Mouse (Mus musculus): Measurements from ENCODE around the gene Dbp.
"Not testable (repeated sequence)": the region's sequence is repeated elsewhere in the genome, so short reads cannot be mapped to it uniquely, and the experiment has no call there.

The Dbp gene

DNA sequence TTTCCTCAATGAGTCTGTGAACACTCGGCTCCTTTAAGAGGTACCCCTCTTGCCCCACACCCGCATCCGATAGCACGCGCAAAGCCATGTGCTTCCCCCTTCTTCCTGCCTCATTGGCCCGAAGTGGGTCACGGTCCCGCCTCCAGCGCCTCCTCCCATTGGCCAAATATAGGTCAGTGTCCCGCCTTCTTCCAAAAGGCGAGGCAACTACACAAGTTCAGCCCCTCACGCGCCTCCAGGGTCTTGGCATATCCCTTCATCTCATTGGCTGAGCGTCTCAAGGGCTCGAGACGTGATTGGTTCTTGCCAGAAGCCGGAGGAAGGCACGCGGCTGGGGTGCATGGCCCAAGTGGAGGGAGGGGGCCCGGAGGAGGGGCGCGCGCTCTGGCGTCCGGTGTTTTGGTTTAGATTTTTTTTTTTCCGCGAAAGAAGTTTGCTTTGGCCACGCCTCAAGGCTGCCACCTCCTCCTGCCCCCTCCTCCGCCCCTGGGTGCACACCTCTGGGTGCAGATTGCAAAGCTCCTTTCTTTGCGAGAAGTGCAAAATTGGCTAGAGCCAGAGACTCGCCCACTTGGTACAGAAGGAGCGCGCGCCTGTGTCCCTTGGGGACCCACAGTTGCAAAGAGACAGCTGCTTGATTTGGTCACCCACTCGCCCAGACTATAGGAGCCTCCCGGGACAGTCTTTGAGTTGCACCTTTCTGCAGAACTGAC is at the start of gene Dbp:
TSS of gene Dbp (plus strand) at position 359 of the 713 bp plus-strand sequence.
- peak; percentile 100 for DNase-seq (ENCODE audit: low read depth)

- DNase-seq (ENCODE audit: low read depth), result no peak
These were observed 44.0 kb upstream of the Dbp start for GRCm38 (mm10) chr7:45660746-45661478.

- DNase-seq (ENCODE audit: low read depth), result not testable (repeated sequence)
These were observed 43.2 kb upstream of the Dbp start for GRCm38 (mm10) chr7:45661702-45662101.

GRCm38 (mm10) chr7:45665303-45666138 is 39.4 kb upstream of the Dbp start:
- DNase-seq (ENCODE audit: low read depth), result no peak

DNA sequence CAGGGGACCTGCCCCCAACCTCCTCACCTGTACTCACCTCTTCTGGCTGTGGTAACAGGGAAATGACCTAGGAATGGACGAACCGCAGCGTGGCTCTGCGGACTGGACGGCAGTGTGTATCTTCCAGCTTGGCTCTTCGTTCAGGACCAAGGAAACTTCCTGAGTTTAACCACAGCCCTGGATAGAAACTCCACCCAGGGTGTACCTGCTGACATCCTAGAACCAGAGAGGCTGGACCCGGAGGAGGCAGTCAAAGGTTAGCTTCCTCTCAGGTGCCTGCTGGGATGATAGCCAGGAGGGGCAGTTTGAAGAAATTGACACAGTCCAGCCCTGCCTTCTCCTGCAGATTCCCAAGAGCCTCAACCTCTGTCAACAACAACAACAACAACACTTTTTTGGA is 38.7 kb upstream of the Dbp start, which contains the start of gene Fut2:
TSS of gene Fut2 (minus strand) at position 234 of the 400 bp plus-strand sequence.
- no peak for DNase-seq (ENCODE audit: low read depth)

DNA sequence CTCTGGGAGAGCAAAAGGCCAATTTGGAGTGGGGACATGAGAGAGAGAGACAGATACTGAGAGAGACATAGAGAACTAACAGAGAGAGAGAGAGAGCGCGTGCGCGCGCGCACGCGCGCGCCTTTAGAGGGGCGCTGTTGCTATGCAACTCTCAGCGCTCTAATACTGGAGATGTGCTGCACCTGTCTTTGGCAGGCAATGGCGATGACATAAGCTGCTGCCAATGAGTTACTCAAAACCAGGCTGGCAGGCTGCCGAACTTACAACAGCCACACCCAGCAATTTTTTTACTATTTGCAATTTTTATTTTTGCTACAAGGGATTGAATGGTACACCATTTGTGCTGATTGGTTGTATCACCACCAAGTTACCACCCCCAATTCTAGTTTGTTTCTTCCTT is 37.1 kb upstream of the Dbp start:
- no peak for DNase-seq (ENCODE audit: low read depth)

GRCm38 (mm10) chr7:45668921-45669320 is 36.0 kb upstream of the Dbp start:
- DNase-seq (ENCODE audit: low read depth), result no peak

- no peak for DNase-seq (ENCODE audit: low read depth)
These were observed 27.1 kb upstream of the Dbp start for GRCm38 (mm10) chr7:45677627-45678295.

- no peak for DNase-seq (ENCODE audit: low read depth)
These were observed 26.4 kb upstream of the Dbp start for GRCm38 (mm10) chr7:45678513-45678912.

- DNase-seq (ENCODE audit: low read depth), result peak; percentile 57
These were observed 24.8 kb upstream of the Dbp start for GRCm38 (mm10) chr7:45679966-45680621.

DNA sequence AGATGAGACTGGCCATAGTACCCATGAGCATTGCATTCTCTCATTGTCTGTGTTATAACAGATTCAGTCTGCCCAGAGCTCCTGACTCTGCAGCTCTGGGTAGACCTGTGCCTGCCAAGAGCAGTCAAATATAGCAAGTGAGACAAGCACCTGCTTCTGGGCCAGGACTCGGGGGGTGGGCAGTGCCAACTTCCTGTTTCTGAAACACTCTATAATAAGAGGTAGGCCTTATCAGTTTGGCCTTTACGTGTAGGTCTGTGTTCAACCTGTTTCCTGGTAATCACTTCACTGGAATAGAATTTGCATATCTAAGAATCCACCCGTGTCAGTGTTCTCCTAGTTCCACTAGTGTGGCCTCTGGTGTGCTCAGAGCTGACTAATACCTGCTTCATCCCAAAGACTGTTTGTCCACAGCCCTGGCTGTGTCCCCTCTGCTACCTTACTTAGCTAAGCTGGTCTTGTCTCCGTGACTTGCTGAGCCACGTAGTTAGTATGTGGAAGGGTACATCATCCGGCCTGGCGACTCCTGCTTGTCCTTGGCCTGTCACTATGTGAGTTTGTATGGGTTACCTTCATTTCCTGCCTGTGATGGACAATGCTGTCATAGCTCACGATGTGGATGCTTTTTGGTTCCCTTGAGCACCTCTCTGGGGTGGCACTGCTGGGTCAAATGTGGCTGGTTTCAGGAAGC is 23.7 kb upstream of the Dbp start:
- no peak for DNase-seq (ENCODE audit: low read depth)

- no peak for DNase-seq (ENCODE audit: low read depth)
These were observed 22.5 kb upstream of the Dbp start for GRCm38 (mm10) chr7:45682144-45683126.

- no peak for DNase-seq (ENCODE audit: low read depth)
These were observed 21.4 kb upstream of the Dbp start, which contains the start of gene Ntn5 for GRCm38 (mm10) chr7:45683396-45684050. Gene Ntn5, plus strand, starts transcription at chr7:45684022.

- no peak for DNase-seq (ENCODE audit: low read depth)
These were observed 19.1 kb upstream of the Dbp start for GRCm38 (mm10) chr7:45685811-45686210.

- DNase-seq (ENCODE audit: low read depth), result no peak
These were observed 18.0 kb upstream of the Dbp start for GRCm38 (mm10) chr7:45686841-45687240.

DNA sequence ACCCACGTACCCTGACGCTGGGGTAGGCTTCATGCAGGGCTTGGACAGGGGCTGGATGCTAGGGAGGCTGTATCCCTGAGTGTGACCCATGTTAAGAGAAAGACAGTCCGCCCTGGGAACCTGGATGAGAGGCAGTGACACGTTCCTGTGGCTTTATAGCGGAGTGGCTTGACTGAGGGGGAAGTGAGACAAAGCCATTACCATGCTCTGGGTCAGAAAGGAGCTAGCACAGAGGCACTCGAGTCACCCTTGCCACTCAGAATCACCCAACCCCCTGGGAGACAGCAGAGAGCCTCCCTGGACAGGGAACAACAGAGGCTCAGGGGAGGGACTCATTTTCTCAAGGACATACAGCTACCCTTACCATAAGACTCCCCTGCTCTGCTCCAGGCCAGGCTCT is 15.8 kb upstream of the Dbp start:
- no peak for DNase-seq (ENCODE audit: low read depth)

GRCm38 (mm10) chr7:45689800-45690199 is 15.1 kb upstream of the Dbp start:
- no peak for DNase-seq (ENCODE audit: low read depth)

DNA sequence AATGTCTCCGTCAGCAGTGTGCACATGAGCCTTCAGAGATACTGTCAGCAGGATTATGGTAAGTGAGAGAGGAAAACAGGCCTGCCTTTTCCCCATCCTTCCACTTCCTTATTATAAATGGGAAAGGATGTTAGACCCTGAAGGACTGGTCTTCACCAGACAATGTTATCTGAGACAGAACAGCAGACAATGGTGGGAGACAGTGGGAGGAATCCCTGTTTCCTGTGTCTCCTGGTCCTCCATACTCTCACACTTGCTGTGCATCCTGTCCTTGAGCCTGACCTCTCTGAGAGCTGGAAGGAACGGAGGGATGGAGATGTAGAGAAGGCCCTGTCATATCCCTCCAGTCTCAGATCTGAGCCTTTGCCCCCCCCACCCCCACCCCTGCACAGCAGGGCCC is 12.5 kb upstream of the Dbp start:
- no peak for DNase-seq (ENCODE audit: low read depth)

All from fibroblast of lung, adult 2 months (primary cell).